Mouse (Mus musculus) heart, adult 2 months (tissue): Measurements from ENCODE around the gene Cfap57. TPM values are rescaled to one million over a fixed set of nuclear protein-coding genes. Genes with fewer than 3 reads are reported as not detected.

ENCODE experiments used
- DNase-seq, 2 experiments: peaks; one replicate each; pipeline ENCODE4 v3.0.0; 2021
- H3K27ac ChIP-seq: fragments of 200-600 bp; 2 replicates; pipeline ENCODE4 v1.8.1; 2022
- H3K27me3 ChIP-seq: fragments of 200-500 bp; 2 replicates; pipeline ENCODE4 v1.6.1; 2012; ENCODE audit warnings: mild to moderate bottlenecking, low read length, inconsistent platforms, mixed read lengths; ENCODE audit not compliant: control insufficient read depth, insufficient read depth
- H3K36me3 ChIP-seq: fragments of 200-500 bp; 2 replicates; pipeline ENCODE4 v1.6.1; 2012; ENCODE audit warnings: low read length, inconsistent platforms; ENCODE audit not compliant: control insufficient read depth, insufficient read depth
- H3K4me1 ChIP-seq: fragments of 200-500 bp; 2 replicates; pipeline ENCODE4 v1.6.1; 2011; ENCODE audit warnings: low read length; ENCODE audit not compliant: control insufficient read depth, insufficient read depth
- H3K4me3 ChIP-seq: fragments of 200-600 bp; 2 replicates; pipeline ENCODE4 v1.8.1; 2022
- H3K79me2 ChIP-seq: fragments of 200-500 bp; replicated peaks from 2 replicates; pipeline ENCODE4 v1.6.1; 2012; ENCODE audit warnings: mild to moderate bottlenecking, inconsistent platforms, low read length, moderate library complexity, mixed read lengths; ENCODE audit not compliant: control insufficient read depth, insufficient read depth
- H3K9ac ChIP-seq: fragments of 200-500 bp; 2 replicates; pipeline ENCODE4 v1.6.1; 2012; ENCODE audit warnings: low read depth, mild to moderate bottlenecking, control low read depth, inconsistent platforms, low read length, mixed read lengths
- CTCF ChIP-seq: fragments of 200-600 bp; IDR thresholded peaks from 2 replicates; pipeline ENCODE4 v1.8.1; 2022; ENCODE audit warnings: antibody characterized with exemption, mild to moderate bottlenecking, moderate library complexity
- EP300 ChIP-seq: fragments of 200-500 bp; IDR thresholded peaks from 2 replicates; pipeline ENCODE4 v1.6.1; 2011; ENCODE audit warnings: low read depth, low read length, control low read depth; ENCODE audit not compliant: insufficient read depth
- POLR2A ChIP-seq: fragments of 200-500 bp; IDR thresholded peaks from 2 replicates; pipeline ENCODE4 v1.6.1; 2011; ENCODE audit warnings: mild to moderate bottlenecking, low read depth, low read length, control low read depth; ENCODE audit not compliant: insufficient read depth
- WGBS: fragments of 180-500 bp; shearing (Covaris S2); methylation state at CpG from one replicate; pipeline ENCODE4 v1.1.7; 2018; 5-methylcytosine and 5-hydroxymethylcytosine counted together
- intact Hi-C: fragments of 180-260 bp; cut with DNase I; formaldehyde crosslinking; loops from one replicate; pipeline ENCODE4 v1.15.1; 2025
- polyA plus RNA-seq: library from polyadenylated mRNA; depleted of rRNA; stranded (reverse); fragments of >200 nt; gene quantifications from 2 replicates; pipeline ENCODE4 v1.2.3, GENCODE M21; 2012
- total RNA-seq, 2 experiments: library from RNA; stranded (reverse); gene quantifications; 2 replicates each; pipeline ENCODE4 v1.2.3; 2021

Gene Cfap57
- total and polyA plus RNA-seq, 3 experiments = 0.05 to 0.14 TPM; not detected in 1

- no peak overlapping the region for H3K9ac ChIP-seq
Measured at GRCm38 (mm10) chr4:118589733-118590130, 30.8 kb downstream of the Cfap57 start.

GRCm38 (mm10) chr4:118589053-118589732 is 31.4 kb downstream of the Cfap57 start:
- WGBS = 50% methylated on average over 12 of the region's 12 CpGs
- H3K9ac ChIP-seq = no peak overlapping the region
- no peaks in the 10 kb centered on the region for H3K36me3 ChIP-seq
- H3K4me3 ChIP-seq = no peak overlapping the region
- no peak overlapping the region for H3K27ac ChIP-seq
- H3K79me2 ChIP-seq = no peaks in the 10 kb centered on the region
- no peak for DNase-seq
- no peaks in the 10 kb centered on the region for H3K27me3 ChIP-seq
- intact Hi-C loops = no loop called here
- H3K4me1 ChIP-seq = no peaks in the 10 kb centered on the region
- TF ChIP-seq CTCF = no peak
- no peak for TF ChIP-seq POLR2A

More at GRCm38 (mm10) chr4:118589733-118590130, 30.8 kb downstream of the Cfap57 start:
- intact Hi-C loops = no loop called here
- H3K27me3 ChIP-seq = no peaks in the 10 kb centered on the region
- H3K27ac ChIP-seq = no peak overlapping the region
- H3K79me2 ChIP-seq = no peaks in the 10 kb centered on the region
- TF ChIP-seq CTCF (no peak), POLR2A (no peak), EP300 (no peak)
- no peaks in the 10 kb centered on the region for H3K36me3 ChIP-seq
- H3K4me1 ChIP-seq = no peaks in the 10 kb centered on the region
- no peak overlapping the region for H3K4me3 ChIP-seq
- WGBS = 9% methylated on average over 7 of the region's 7 CpGs
- DNase-seq = no peak

GRCm38 (mm10) chr4:118582629-118583028 is 37.9 kb downstream of the Cfap57 start:
- Histone ChIP-seq H3K4me3 (no peak overlapping the region), H3K9ac (no peak overlapping the region), H3K27ac (no peak overlapping the region), H3K4me1 (no peaks in the 10 kb centered on the region), H3K79me2 (no peaks in the 10 kb centered on the region), H3K36me3 (no peaks in the 10 kb centered on the region), H3K27me3 (no peaks in the 10 kb centered on the region; the same call in 1 of the 2 replicates)
- DNase-seq = no peak
- TF ChIP-seq CTCF (peak; percentile 13; the same call in 1 of the 2 replicates), POLR2A (no peak), EP300 (no peak)
- 95% methylated on average over 8 of the region's 8 CpGs for WGBS
- intact Hi-C loops = no loop called here

- Histone ChIP-seq H3K4me1 (no peaks in the 10 kb centered on the region), H3K27me3 (no peaks in the 10 kb centered on the region; the same call in 1 of the 2 replicates), H3K27ac (no peak overlapping the region), H3K9ac (no peak overlapping the region), H3K79me2 (no peaks in the 10 kb centered on the region), H3K4me3 (no peak overlapping the region), H3K36me3 (no peaks in the 10 kb centered on the region)
- TF ChIP-seq CTCF = no peak
- TF ChIP-seq EP300 = no peak
- TF ChIP-seq POLR2A = no peak
- WGBS = 51% methylated on average over 11 of the region's 11 CpGs
- intact Hi-C loops = no loop called here
- no peak for DNase-seq
Measured at GRCm38 (mm10) chr4:118581508-118581907, 39.1 kb downstream of the Cfap57 start.

- Histone ChIP-seq H3K9ac (no peak overlapping the region), H3K4me3 (no peak overlapping the region)
Measured at GRCm38 (mm10) chr4:118579313-118579712, 41.3 kb downstream of the Cfap57 start.

GRCm38 (mm10) chr4:118576097-118576496 is 44.5 kb downstream of the Cfap57 start:
- intact Hi-C loops = no loop called here
- H3K4me1 ChIP-seq = no peaks in the 10 kb centered on the region
- no peaks in the 10 kb centered on the region for H3K36me3 ChIP-seq
- no peaks in the 10 kb centered on the region for H3K27me3 ChIP-seq
- DNase-seq = peak; percentile 53 to 78
- H3K9ac ChIP-seq = no peak overlapping the region
- WGBS = 3% methylated on average over 6 of the region's 6 CpGs
- no peaks in the 10 kb centered on the region for H3K79me2 ChIP-seq
- no peak overlapping the region for H3K27ac ChIP-seq
- no peak overlapping the region for H3K4me3 ChIP-seq
- TF ChIP-seq CTCF (peak; percentile 92), EP300 (no peak), POLR2A (no peak)

More at GRCm38 (mm10) chr4:118579313-118579712, 41.3 kb downstream of the Cfap57 start:
- 40% methylated on average over 13 of the region's 13 CpGs for WGBS
- H3K79me2 ChIP-seq = no peaks in the 10 kb centered on the region
- H3K27me3 ChIP-seq = no peaks in the 10 kb centered on the region; the same call in 1 of the 2 replicates
- H3K4me1 ChIP-seq = no peaks in the 10 kb centered on the region
- H3K27ac ChIP-seq = no peak overlapping the region
- DNase-seq = no peak
- no peak for TF ChIP-seq EP300
- TF ChIP-seq CTCF = peak; percentile 60
- intact Hi-C loops = loop anchor here (2.0 kb wide), 1 partner anchor 409 kb away; no protein-coding TSS in a partner anchor
- H3K36me3 ChIP-seq = no peaks in the 10 kb centered on the region
